Mouse (Mus musculus) lung, adult 2 months (tissue): ENCODE results near the gene Cadm4. TPM values are rescaled to one million over a fixed set of nuclear protein-coding genes. Genes with fewer than 3 reads are reported as not detected.
A peak's percentile ranks its signal among the peaks of the same experiment; 100 is the strongest.
"Not testable (repeated sequence)": the region's sequence is repeated elsewhere in the genome, so short reads cannot be mapped to it uniquely, and the experiment has no call there.

Experiments used
- DNase-seq: peaks from one replicate; pipeline ENCODE4 v3.0.0; 2022
- H3K4me1 ChIP-seq: fragments of 200-500 bp; 2 replicates; pipeline ENCODE4 v1.6.1; 2011; ENCODE audit warnings: low read length; ENCODE audit not compliant: control insufficient read depth, insufficient read depth
- H3K4me3 ChIP-seq: fragments of 200-500 bp; replicated peaks from 2 replicates; pipeline ENCODE3; 2011; ENCODE audit warnings: low read depth, mild to moderate bottlenecking, control low read depth, low read length; ENCODE audit errors: extremely low read depth
- CTCF ChIP-seq: fragments of 200-500 bp; IDR thresholded peaks from 2 replicates; pipeline ENCODE4 v1.5.1; 2011; ENCODE audit warnings: mild to moderate bottlenecking, low read length, control low read depth; ENCODE audit not compliant: insufficient read depth
- POLR2A ChIP-seq: fragments of 200-500 bp; IDR thresholded peaks from 2 replicates; pipeline ENCODE4 v1.6.1; 2011; ENCODE audit warnings: low read depth, mild to moderate bottlenecking, control low read depth, low read length, borderline replicate concordance; ENCODE audit errors: extremely low read depth
- WGBS: fragments of 180-500 bp; shearing (Covaris S2); methylation state at CpG from one replicate; pipeline ENCODE4 v1.1.7; 2018; 5-methylcytosine and 5-hydroxymethylcytosine counted together
- polyA plus RNA-seq: library from polyadenylated mRNA; depleted of rRNA; stranded (reverse); fragments of >200 nt; gene quantifications from 2 replicates; pipeline ENCODE4 v1.2.3, GENCODE M21; 2012

Gene Cadm4
- polyA plus RNA-seq, 1 experiment = 18.6 TPM

- DNase-seq = peak; percentile 88
- Histone ChIP-seq H3K4me1 (peaks cover 5% of the 10 kb centered on the region), H3K4me3 (peak within 1 kb of the TSS; percentile 85)
- under 1% methylated on average over 84 of the region's 84 CpGs for WGBS
- TF ChIP-seq CTCF (no peak), POLR2A (peak; percentile 61)
Observed at GRCm38 (mm10) chr7:24506838-24507725, 25.3 kb downstream of the Cadm4 start, which contains the start of gene Zfp428. Gene Zfp428, plus strand, starts transcription at chr7:24507006.

- no peak for TF ChIP-seq POLR2A
Observed at GRCm38 (mm10) chr7:24507726-24508114, 25.9 kb downstream of the Cadm4 start.

GRCm38 (mm10) chr7:24512355-24512754, 30.5 kb downstream of the Cadm4 start, which contains the start of gene AC161166.1:
Gene AC161166.1, minus strand, starts transcription at chr7:24512455.
- DNase-seq = no peak
- Histone ChIP-seq H3K4me3 (no peak within 1 kb of the TSS), H3K4me1 (0 out of 2 replicates have a peak, but pooled peaks cover 2% of the 10 kb centered on the region)
- 92% methylated on average over 7 of the region's 7 CpGs for WGBS
- TF ChIP-seq CTCF (no peak), POLR2A (no peak)

More at GRCm38 (mm10) chr7:24507726-24508114, 25.9 kb downstream of the Cadm4 start:
- Histone ChIP-seq H3K4me1 (peaks cover 5% of the 10 kb centered on the region), H3K4me3 (peak overlapping the region; percentile 85)
- DNase-seq = no peak
- WGBS = 1% methylated on average over 20 of the region's 20 CpGs

DNA sequence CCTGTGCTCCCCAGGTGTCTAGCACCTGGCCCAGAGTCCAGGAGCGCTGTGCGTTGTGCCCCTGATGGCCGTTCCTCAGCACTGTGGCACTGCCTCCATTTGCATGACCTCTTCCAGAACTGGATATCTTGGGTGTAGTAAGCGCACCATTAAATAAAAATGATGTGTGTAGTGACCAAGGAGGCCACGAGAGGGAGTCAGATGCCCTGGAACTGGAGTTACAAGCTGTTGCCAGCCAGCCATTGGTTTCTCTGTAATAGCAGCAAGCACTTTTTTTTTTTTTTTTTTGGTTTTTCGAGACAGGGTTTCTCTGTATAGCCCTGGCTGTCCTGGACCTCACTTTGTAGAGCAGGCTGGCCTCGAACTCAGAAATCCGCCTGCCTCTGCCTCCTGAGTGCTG, 34.5 kb downstream of the Cadm4 start:
- not testable (repeated sequence) for H3K4me1 ChIP-seq, DNase-seq, H3K4me3 ChIP-seq
- WGBS = 78% methylated on average over 8 of the region's 8 CpGs

DNA sequence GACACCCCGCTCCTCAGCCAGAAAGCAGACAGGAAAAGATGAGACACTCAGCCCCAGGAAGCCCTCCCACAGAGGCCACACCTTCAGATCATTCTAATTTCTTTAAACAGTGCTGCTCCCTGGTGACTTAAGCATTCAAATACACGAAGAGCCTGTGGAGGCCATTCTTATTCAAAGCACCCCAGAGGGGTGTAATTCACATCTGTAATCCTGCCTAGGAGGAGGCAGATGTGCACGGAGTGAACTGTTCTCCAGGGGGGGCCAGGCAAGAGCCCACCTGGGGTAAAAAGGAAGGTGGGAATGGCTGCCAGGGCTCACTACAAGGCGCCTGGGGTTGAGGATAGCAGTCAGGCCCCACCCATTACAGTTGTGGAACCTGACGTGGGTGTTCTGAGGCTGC, 35.3 kb downstream of the Cadm4 start:
- TF ChIP-seq POLR2A (no peak), CTCF (no peak)
- H3K4me3 ChIP-seq = no peak overlapping the region
- no peak for DNase-seq
- WGBS = 61% methylated on average over 5 of the region's 5 CpGs
- H3K4me1 ChIP-seq = no peaks in the 10 kb centered on the region

GRCm38 (mm10) chr7:24517654-24518053, 35.8 kb downstream of the Cadm4 start:
- WGBS = 64% methylated on average over 6 of the region's 6 CpGs
- DNase-seq = no peak
- TF ChIP-seq POLR2A (no peak), CTCF (no peak)
- no peak overlapping the region for H3K4me3 ChIP-seq
- H3K4me1 ChIP-seq = no peaks in the 10 kb centered on the region

DNA sequence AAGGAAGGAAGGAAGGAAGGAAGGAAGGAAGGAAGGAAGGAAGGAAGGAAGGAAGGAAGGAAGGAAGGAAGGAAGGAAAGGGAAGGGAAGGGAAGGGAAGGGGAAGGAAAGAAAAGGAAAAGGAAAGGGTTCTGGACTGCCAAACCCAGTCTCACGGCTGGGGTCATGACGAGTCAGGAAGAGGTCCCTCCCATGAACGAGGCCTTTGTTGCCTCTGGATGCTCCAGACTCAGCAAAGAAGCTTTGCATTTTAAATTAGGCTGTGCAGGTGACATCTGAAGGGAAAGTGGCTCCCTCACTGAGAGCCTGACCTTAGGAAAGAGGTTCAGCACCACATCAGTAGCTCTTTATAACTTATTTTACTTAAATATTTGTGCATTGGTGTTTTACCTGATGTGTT, 37.3 kb downstream of the Cadm4 start:
- 53% methylated on average over 3 of the region's 3 CpGs for WGBS
- TF ChIP-seq CTCF (no peak), POLR2A (no peak)

GRCm38 (mm10) chr7:24520054-24520453, 38.2 kb downstream of the Cadm4 start:
- not testable (repeated sequence) for DNase-seq, H3K4me1 ChIP-seq, H3K4me3 ChIP-seq
- WGBS = 84% methylated on average over 10 of the region's 10 CpGs

More for the DNA sequence above, 37.3 kb downstream of the Cadm4 start:
- Histone ChIP-seq H3K4me3 (no peak overlapping the region), H3K4me1 (no peaks in the 10 kb centered on the region)
- DNase-seq = no peak

DNA sequence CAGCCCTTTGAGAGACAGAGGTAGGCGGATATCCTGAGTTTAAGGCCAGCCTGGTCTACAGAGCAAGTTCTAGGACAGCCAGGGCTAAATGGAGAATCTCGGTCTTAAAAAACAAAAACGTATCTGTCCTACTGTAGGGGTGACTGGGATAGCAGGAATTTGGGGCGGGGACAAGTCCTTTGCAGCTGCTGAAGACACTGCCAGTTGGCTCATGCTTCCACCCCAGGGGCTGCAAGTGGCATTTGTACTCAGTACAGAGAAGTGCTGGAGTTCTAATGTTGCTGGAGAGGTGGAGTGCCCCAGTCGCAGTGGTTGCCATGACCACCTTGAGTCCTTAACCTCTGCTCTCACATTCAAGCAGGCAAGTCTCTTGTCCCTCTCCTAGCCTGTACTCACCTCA, 41.0 kb downstream of the Cadm4 start:
- no peak for DNase-seq
- Histone ChIP-seq H3K4me3 (no peak overlapping the region), H3K4me1 (no peaks in the 10 kb centered on the region)
- TF ChIP-seq POLR2A (no peak), CTCF (no peak)
- 45% methylated on average over 5 of the region's 5 CpGs for WGBS

- Histone ChIP-seq H3K4me1 (no peaks in the 10 kb centered on the region), H3K4me3 (no peak overlapping the region)
- no peak for TF ChIP-seq CTCF
- TF ChIP-seq POLR2A = no peak
- WGBS = 81% methylated on average over 6 of the region's 6 CpGs
- no peak for DNase-seq
Observed at GRCm38 (mm10) chr7:24523723-24524122, 41.9 kb downstream of the Cadm4 start.
